ENCODE assay signal across 10 mouse cellular contexts in genomic region chr1:150779902-150780301, GRCm38 (mm10).
DNase-seq lines count a peak whose midpoint lies in the region; ATAC-seq and TF ChIP-seq lines count a peak whose summit lies in the region.
"Had no signal": no experiment of that assay in that cellular context is flagged by ENCODE, and none has a peak within 500 bp of the region (broad histone marks: within the 10 kb centered on the region; RNA-seq: fewer than 3 reads in every experiment).

No protein-coding gene starts in this region.

- H3K36me3 ChIP-seq in heart, adult 2 months (ENCODE audit: control insufficient read depth, insufficient read depth, low read length): no peaks in the 10 kb centered on the region
- H3K36me3 ChIP-seq in midbrain, embryonic 11.5 days (ENCODE audit: control insufficient read depth, insufficient read depth, low read length): no peaks in the 10 kb centered on the region
- H3K36me3 ChIP-seq in midbrain, embryonic 16.5 days (ENCODE audit: control insufficient read depth, insufficient read depth, low read length): no peaks in the 10 kb centered on the region

- WGBS in heart, adult 2 months: 44% methylated on average over 2 of the region's 2 CpGs
- 35% methylated on average over 2 of the region's 2 CpGs for WGBS in midbrain, embryonic 11.5 days
- WGBS in midbrain, embryonic 16.5 days: 48% methylated on average over 2 of the region's 2 CpGs

- H3K79me2 ChIP-seq in heart, adult 2 months (replicated peaks; ENCODE audit: control insufficient read depth, insufficient read depth, low read length): no peaks in the 10 kb centered on the region

- POLR2A ChIA-PET in Patski (lab: Charles Lee): no interaction called here

- H3K4me1 ChIP-seq in heart, adult 2 months (ENCODE audit: control insufficient read depth, insufficient read depth, low read length): no peaks in the 10 kb centered on the region
- 0 out of 2 replicates have a peak, but pooled peaks cover 2% of the 10 kb centered on the region for H3K4me1 ChIP-seq in midbrain, embryonic 11.5 days (ENCODE audit: control insufficient read depth, insufficient read depth, low read length)
- H3K4me1 ChIP-seq in midbrain, embryonic 16.5 days (ENCODE audit: control insufficient read depth, insufficient read depth, low read length): no peaks in the 10 kb centered on the region

- H3K4me2 ChIP-seq in midbrain, embryonic 11.5 days: no peak overlapping the region
- H3K4me2 ChIP-seq in midbrain, embryonic 16.5 days (ENCODE audit: low read length): no peak overlapping the region

- H3K27me3 ChIP-seq in heart, adult 2 months (ENCODE audit: control insufficient read depth, insufficient read depth, low read length): no peaks in the 10 kb centered on the region
- no peaks in the 10 kb centered on the region for H3K27me3 ChIP-seq in midbrain, embryonic 11.5 days (ENCODE audit: control insufficient read depth, insufficient read depth, low read length)
- no peaks in the 10 kb centered on the region for H3K27me3 ChIP-seq in midbrain, embryonic 16.5 days (ENCODE audit: control insufficient read depth, insufficient read depth, low read depth, low read length)
- no peaks in the 10 kb centered on the region for H3K27me3 ChIP-seq in Patski

- peak; percentile 64 for TF ChIP-seq CTCF in heart, adult 2 months (IDR thresholded peaks at IDR 0.05)
- peak; percentile 47 for TF ChIP-seq CTCF in Patski (IDR thresholded peaks at IDR 0.05)

- no peak overlapping the region for H3K4me3 ChIP-seq in heart, adult 2 months
- H3K4me3 ChIP-seq in midbrain, embryonic 11.5 days (ENCODE audit: low read depth, low read length): no peak overlapping the region
- H3K4me3 ChIP-seq in midbrain, embryonic 16.5 days (ENCODE audit: low read depth, low read length): no peak overlapping the region

- ATAC-seq in midbrain, embryonic 11.5 days (ENCODE audit: low FRiP score): peak; percentile 38; the same call in 1 of the 2 replicates
- ATAC-seq in midbrain, embryonic 16.5 days: no peak
- ATAC-seq in Patski: no peak

- no peak overlapping the region for H3K9ac ChIP-seq in heart, adult 2 months (ENCODE audit: low read depth, low read length)
- H3K9ac ChIP-seq in midbrain, embryonic 11.5 days (ENCODE audit: low read length): no peak overlapping the region
- no peak overlapping the region for H3K9ac ChIP-seq in midbrain, embryonic 16.5 days (ENCODE audit: low read depth, low read length)

- no peak overlapping the region for H3K27ac ChIP-seq in heart, adult 2 months
- no peak overlapping the region for H3K27ac ChIP-seq in midbrain, embryonic 11.5 days (ENCODE audit: low read depth, low read length)
- no peak overlapping the region for H3K27ac ChIP-seq in midbrain, embryonic 16.5 days (ENCODE audit: low read length)

- in situ Hi-C loops in Patski (cut with MboI; ENCODE audit: low pct_unique_long_range_greater_than_20kb): loop anchor here (5.0 to 25.0 kb wide), 2 partner anchors 232 to 632 kb away; no protein-coding TSS in a partner anchor

- intact Hi-C loops in heart, adult 2 months (cut with DNase I): loop anchor here (1.0 to 2.0 kb wide), 2 partner anchors 140 to 229 kb away; no protein-coding TSS in a partner anchor

- no peak for DNase-seq in heart, adult 2 months
- DNase-seq in heart, adult 9 months (ENCODE audit: low spot score in 2 of 2): no peak
- peak; percentile 76 for DNase-seq in midbrain, embryonic 11.5 days (ENCODE audit: low spot score, missing footprints)
- DNase-seq in Patski (ENCODE audit: low read depth, low spot score): no peak
- DNase-seq in lung, postnatal 14 days: peak; percentile 28
- DNase-seq in T-cell, adult 2 months (ENCODE audit: low spot score): no peak
- DNase-seq in kidney, postnatal 10 days: no peak
- DNase-seq: gastrocnemius, postnatal 10 days; kidney, postnatal 25 days had no signal

- CTCF ChIA-PET in Patski (lab: Charles Lee): interaction anchor here (1.0 to 1.7 kb wide), 7 partner anchors 14 to 231 kb away, joined by 3 to 11 read pairs (median 3); no protein-coding TSS in a partner anchor

- H3K9me3 ChIP-seq in midbrain, embryonic 11.5 days (ENCODE audit: control insufficient read depth, low read length): no peaks in the 10 kb centered on the region
- no peaks in the 10 kb centered on the region for H3K9me3 ChIP-seq in midbrain, embryonic 16.5 days (replicated peaks; ENCODE audit: control insufficient read depth, low read length, poor library complexity, severe bottlenecking)

- TF ChIP-seq EP300 in heart, adult 2 months (IDR thresholded peaks at IDR 0.05; ENCODE audit: insufficient read depth, low read depth, low read length): no peak

- TF ChIP-seq POLR2A in heart, adult 2 months (IDR thresholded peaks at IDR 0.05; ENCODE audit: insufficient read depth, low read depth, low read length): no peak

Comparison
In these comparisons a context has a peak if more than half of its experiments do, and no peak if none do; other contexts are left out.
1. DNase-seq: peak in midbrain, embryonic 11.5 days (single experiment) and lung, postnatal 14 days (single experiment); none in heart, adult 2 months (0 of 2), heart, adult 9 months (0 of 2), Patski (single experiment), T-cell, adult 2 months (single experiment) and kidney, postnatal 10 days (single experiment).